Mouse (Mus musculus) kidney, adult 2 months (tissue): Measurements from ENCODE around the gene Cyfip2. TPM values are rescaled to one million over a fixed set of nuclear protein-coding genes. Genes with fewer than 3 reads are reported as not detected.
A peak's percentile ranks its signal among the peaks of the same experiment; 100 is the strongest.

ENCODE experiments used
- DNase-seq: peaks from one replicate; pipeline ENCODE4 v3.0.0; 2021
- H3K27ac ChIP-seq: fragments of 200-500 bp; 2 replicates; pipeline ENCODE4 v1.5.1; 2012; ENCODE audit warnings: low read depth, low read length, control low read depth, inconsistent platforms; ENCODE audit not compliant: insufficient read depth
- H3K27me3 ChIP-seq: fragments of 200-500 bp; replicated peaks from 2 replicates; pipeline ENCODE4 v1.6.1; 2012; ENCODE audit warnings: mild to moderate bottlenecking, moderate library complexity, low read length, inconsistent platforms; ENCODE audit not compliant: control insufficient read depth, insufficient read depth
- H3K36me3 ChIP-seq: fragments of 200-500 bp; 2 replicates; pipeline ENCODE4 v1.6.1; 2012; ENCODE audit warnings: mild to moderate bottlenecking, moderate library complexity, low read length, inconsistent platforms; ENCODE audit not compliant: control insufficient read depth, insufficient read depth
- H3K4me1 ChIP-seq: fragments of 200-500 bp; 2 replicates; pipeline ENCODE4 v1.6.1; 2011; ENCODE audit warnings: low read length; ENCODE audit not compliant: control insufficient read depth, insufficient read depth
- H3K4me3 ChIP-seq: fragments of 200-500 bp; 2 replicates; pipeline ENCODE4 v1.5.1; 2011; ENCODE audit warnings: mild to moderate bottlenecking, low read depth, low read length, control low read depth; ENCODE audit not compliant: insufficient read depth
- CTCF ChIP-seq: fragments of 200-500 bp; conservative IDR thresholded peaks from 2 replicates; pipeline ENCODE4 v1.5.1; 2011; ENCODE audit warnings: low read depth, mild to moderate bottlenecking, control low read depth, low read length, moderate library complexity, mixed read lengths; ENCODE audit not compliant: insufficient read depth, insufficient read length
- POLR2A ChIP-seq: fragments of 200-500 bp; IDR thresholded peaks from one replicate; pipeline ENCODE4 v1.6.1; 2011; ENCODE audit warnings: low read depth, low read length, control low read depth
- WGBS: fragments of 180-500 bp; shearing (Covaris S2); methylation state at CpG from one replicate; pipeline ENCODE4 v1.1.7; 2018; 5-methylcytosine and 5-hydroxymethylcytosine counted together
- polyA plus RNA-seq: library from polyadenylated mRNA; depleted of rRNA; stranded (reverse); fragments of >200 nt; gene quantifications from 2 replicates; pipeline ENCODE4 v1.2.3, GENCODE M21; 2012

Cyfip2 gene
- polyA plus RNA-seq, 1 experiment, result 71.1 TPM

DNA sequence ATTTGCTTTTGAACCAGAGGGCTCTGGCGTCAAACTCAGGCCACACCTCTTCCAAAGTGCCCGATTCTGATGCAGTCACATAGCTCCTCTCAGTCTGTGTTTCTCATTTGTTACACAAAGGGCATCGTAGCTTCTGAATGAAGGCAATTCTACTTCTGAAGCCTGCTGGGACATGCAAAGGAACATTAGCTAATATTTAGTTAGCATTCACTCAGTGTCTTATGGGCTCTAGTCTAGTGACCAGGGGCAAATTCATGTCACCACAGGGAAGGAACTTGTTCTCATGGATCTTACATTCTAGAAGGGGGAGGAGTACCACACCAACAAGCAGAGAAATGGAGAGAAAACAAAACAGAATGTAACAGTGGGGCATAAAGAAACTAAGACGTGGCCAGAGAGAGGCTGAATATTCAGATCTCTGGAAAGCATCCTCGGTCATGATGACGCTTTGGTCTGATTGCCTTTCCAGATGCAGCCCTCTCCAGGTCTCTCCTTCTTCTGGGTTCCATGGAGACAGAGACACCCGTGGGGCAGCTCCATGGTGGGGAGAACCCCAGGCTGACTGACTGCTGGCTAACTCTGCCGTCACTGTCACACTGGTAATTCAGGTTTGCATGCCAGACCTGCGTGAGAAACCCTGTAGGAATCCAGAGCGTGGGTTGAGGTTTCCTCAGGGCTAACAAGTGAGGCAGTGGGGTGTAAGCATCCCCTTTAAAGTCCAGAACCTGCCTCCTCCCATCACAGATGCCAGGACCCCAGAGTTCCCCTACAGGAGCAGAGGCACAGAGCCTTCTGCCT lies 135.2 kb downstream of the Cyfip2 start:
- Histone ChIP-seq H3K4me3 (no peak overlapping the region), H3K36me3 (no peaks in the 10 kb centered on the region), H3K27me3 (no peaks in the 10 kb centered on the region), H3K27ac (no peak overlapping the region), H3K4me1 (no peaks in the 10 kb centered on the region)
- no peak for DNase-seq
- TF ChIP-seq CTCF (no peak), POLR2A (no peak)
- WGBS, result 79% methylated on average over 10 of the region's 10 CpGs

DNA sequence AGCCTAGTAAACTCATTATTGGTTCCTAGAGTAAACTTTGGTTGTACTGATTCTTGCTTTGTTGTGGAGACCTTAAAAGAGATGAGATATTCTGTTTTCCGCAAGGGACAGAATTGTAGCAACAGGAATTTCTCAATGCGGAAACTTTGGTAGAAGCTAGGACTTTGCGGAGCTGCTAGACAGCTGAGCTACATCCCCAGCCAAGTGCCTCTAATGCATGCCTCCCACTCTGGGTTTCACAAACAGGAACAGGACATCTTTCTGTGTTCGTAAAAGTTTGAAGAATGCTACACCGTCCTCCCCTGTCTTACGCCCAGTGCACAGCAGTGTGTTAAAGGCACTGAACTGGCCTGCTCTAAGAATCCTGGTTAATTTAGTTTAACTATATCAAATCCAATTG lies 136.5 kb downstream of the Cyfip2 start:
- H3K27me3 ChIP-seq, result no peaks in the 10 kb centered on the region
- no peaks in the 10 kb centered on the region for H3K36me3 ChIP-seq
- WGBS, result 83% methylated on average over 6 of the region's 6 CpGs
- H3K4me1 ChIP-seq, result no peaks in the 10 kb centered on the region
- no peak for TF ChIP-seq CTCF
- TF ChIP-seq POLR2A, result no peak
- DNase-seq, result no peak
- no peak overlapping the region for H3K27ac ChIP-seq
- no peak overlapping the region for H3K4me3 ChIP-seq

DNA sequence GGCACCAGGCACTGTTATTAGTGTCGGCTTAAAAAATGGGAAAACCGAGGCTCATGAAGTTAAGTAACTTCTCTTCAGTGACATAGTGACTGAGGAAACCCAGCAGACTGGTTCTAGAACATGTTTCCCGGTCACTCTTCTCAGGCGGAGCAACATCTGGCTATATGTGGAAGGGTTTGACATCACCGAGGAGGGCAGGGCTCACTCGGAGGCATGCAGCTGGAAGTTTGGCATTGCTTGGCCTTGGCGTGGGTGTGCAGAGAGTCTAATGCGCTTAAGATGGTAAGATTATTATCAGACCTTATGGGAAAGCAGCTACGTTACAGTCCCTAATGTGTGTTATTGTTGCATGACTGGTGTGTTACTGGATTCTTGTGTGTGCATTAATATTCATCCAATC lies 140.5 kb downstream of the Cyfip2 start:
- Histone ChIP-seq H3K36me3 (no peaks in the 10 kb centered on the region), H3K27ac (no peak overlapping the region), H3K4me3 (no peak overlapping the region), H3K4me1 (no peaks in the 10 kb centered on the region), H3K27me3 (no peaks in the 10 kb centered on the region)
- 91% methylated on average over 9 of the region's 9 CpGs for WGBS
- DNase-seq, result no peak
- TF ChIP-seq POLR2A (no peak), CTCF (no peak)

DNA sequence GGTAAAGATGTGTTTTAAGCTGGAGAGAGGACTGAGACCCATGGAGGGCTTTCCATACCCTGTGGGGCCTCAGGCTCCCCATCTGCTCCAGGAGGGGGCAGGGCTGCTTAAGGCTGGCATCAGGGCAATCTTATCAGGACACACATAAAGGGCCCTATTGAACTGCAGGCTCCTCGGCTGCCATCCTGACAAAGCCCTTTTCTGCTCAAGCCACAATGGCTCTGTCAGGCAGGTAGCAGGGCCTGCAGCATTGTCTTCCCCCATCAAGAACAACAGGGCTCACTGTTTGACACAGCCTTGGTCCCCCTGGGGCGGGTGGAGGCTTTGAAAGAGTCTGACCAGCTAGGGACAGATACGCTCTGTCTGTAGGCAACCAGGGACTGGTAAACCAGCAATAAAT lies 142.8 kb downstream of the Cyfip2 start:
- Histone ChIP-seq H3K4me3 (no peak overlapping the region), H3K27me3 (no peaks in the 10 kb centered on the region), H3K4me1 (no peaks in the 10 kb centered on the region), H3K27ac (no peak overlapping the region), H3K36me3 (no peaks in the 10 kb centered on the region)
- no peak for DNase-seq
- TF ChIP-seq CTCF, result no peak
- 79% methylated on average over 3 of the region's 3 CpGs for WGBS

DNA sequence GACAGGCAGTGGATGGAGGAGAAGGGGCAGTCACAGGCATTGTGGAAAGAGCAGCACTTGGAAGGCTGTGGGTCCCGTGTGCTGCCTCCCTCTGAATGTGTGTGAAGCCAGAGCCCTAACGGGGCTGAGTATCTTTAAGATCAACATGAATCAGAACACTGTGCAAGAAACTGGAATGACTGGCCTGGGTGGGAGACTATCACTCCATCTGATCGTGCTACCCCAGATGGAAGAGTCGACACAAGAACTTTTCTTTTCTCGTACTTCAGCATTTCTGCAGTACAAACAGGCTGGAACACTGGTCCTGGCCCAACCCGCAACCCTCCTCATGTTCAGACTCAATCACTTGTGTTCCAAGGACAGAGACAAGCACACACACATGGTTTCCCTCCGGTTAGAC lies 144.2 kb downstream of the Cyfip2 start:
- Histone ChIP-seq H3K27ac (no peak overlapping the region), H3K4me1 (no peaks in the 10 kb centered on the region), H3K4me3 (no peak overlapping the region), H3K27me3 (no peaks in the 10 kb centered on the region), H3K36me3 (no peaks in the 10 kb centered on the region)
- WGBS, result 87% methylated on average over 7 of the region's 7 CpGs
- no peak for TF ChIP-seq CTCF
- TF ChIP-seq POLR2A, result no peak
- DNase-seq, result no peak

DNA sequence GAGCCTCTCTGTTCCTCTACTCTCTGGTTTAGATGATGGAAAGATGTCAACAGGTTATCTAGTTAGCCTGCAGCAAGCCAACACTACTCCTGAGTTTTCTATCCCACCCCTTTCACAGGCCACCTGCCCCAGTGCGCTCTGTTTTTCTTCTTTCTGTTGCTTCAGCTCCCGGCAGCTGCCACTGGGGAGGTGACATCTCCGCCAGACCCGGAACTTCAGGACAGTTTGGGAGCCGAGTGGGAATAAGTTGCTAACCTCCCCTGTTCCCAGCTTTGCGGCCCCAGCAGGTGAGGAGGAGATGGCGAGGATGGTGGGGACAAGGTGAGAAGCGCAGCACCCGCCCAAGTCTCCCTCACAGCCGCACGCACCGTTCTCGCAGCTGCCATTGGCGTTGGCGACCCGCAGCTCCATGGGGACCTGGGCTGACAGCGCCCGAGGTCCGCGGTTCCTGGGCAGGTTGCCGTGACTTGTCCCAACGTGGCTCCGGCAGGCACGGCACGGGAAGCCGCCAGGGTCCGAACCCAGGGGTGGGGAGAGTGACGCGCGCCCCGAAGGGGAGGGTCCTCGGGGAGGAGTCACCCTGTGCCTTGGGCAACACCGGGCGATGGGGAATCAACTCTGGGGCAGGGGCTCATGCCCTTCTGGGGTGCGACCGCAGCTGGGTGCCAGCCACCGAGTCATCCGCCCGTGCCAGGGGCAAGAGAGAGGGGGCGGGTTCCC lies 146.6 kb downstream of the Cyfip2 start, which contains the start of gene Nipal4:
Gene Nipal4 (minus strand): TSS at position 643 of the 720 bp plus-strand sequence.
- TF ChIP-seq POLR2A (no peak), CTCF (no peak)
- H3K4me3 ChIP-seq, result peak within 1 kb of the TSS; percentile 55
- no peak for DNase-seq
- WGBS, result 2% methylated on average over 40 of the region's 40 CpGs
- H3K4me1 ChIP-seq, result no peaks in the 10 kb centered on the region
- no peaks in the 10 kb centered on the region for H3K27me3 ChIP-seq
- H3K36me3 ChIP-seq, result no peaks in the 10 kb centered on the region
- no peak within 1 kb of the TSS for H3K27ac ChIP-seq

DNA sequence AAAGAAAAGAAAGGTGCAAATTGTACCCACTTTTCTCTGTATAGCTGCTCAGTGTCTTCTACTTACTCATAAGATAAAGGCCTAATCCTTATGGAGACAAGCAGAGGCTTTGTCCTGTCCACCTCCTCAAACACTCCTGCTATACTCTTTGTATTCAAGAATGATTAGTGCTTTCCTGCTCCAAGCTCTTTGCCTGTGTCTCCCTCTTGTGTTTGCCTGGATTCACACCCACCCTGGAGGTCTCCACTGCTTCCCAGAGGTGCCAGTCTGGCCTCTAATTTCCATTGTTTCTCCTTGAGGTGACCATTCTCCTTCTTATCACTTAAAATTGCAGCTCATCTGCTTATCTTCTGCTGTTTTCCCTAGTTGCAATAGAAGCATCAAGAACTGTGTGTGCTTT lies 155.2 kb downstream of the Cyfip2 start:
- Histone ChIP-seq H3K36me3 (no peaks in the 10 kb centered on the region), H3K27ac (no peak overlapping the region), H3K4me1 (no peaks in the 10 kb centered on the region), H3K4me3 (no peak overlapping the region), H3K27me3 (no peaks in the 10 kb centered on the region)
- DNase-seq, result no peak
- TF ChIP-seq POLR2A (no peak), CTCF (no peak)
